Mouse (Mus musculus) forebrain, embryonic 10.5 days (tissue): ENCODE results near the gene Isy1. TPM values are rescaled to one million over a fixed set of nuclear protein-coding genes. Genes with fewer than 3 reads are reported as not detected.
"Not testable (repeated sequence)": the region's sequence is repeated elsewhere in the genome, so short reads cannot be mapped to it uniquely, and the experiment has no call there.

ENCODE experiments used
- DNase-seq: peaks from one replicate; pipeline ENCODE4 v3.0.0-alpha.2; 2017; ENCODE audit warnings: low spot score; ENCODE audit errors: extremely low spot score
- H3K27ac ChIP-seq: fragments of 300-500 bp; sonication (generic); 2 replicates; pipeline ENCODE4 v1.5.1; 2016; ENCODE audit warnings: mild to moderate bottlenecking
- H3K27me3 ChIP-seq: fragments of 300-500 bp; sonication (generic); 2 replicates; pipeline ENCODE4 v1.6.1; 2016; ENCODE audit warnings: mild to moderate bottlenecking; ENCODE audit not compliant: poor library complexity, severe bottlenecking
- H3K36me3 ChIP-seq: fragments of 300-500 bp; sonication (generic); replicated peaks from 2 replicates; pipeline ENCODE4 v1.6.1; 2016; ENCODE audit warnings: mild to moderate bottlenecking, moderate library complexity
- H3K4me1 ChIP-seq: fragments of 300-500 bp; sonication (generic); 2 replicates; pipeline ENCODE4 v1.6.1; 2016
- H3K4me3 ChIP-seq: fragments of 300-500 bp; sonication (generic); 2 replicates; pipeline ENCODE4 v1.5.1; 2016; ENCODE audit warnings: mild to moderate bottlenecking, moderate library complexity
- H3K9me3 ChIP-seq: fragments of 300-500 bp; sonication (generic); 2 replicates; pipeline ENCODE4 v1.6.1; 2016; ENCODE audit warnings: mild to moderate bottlenecking, moderate library complexity
- WGBS: fragments of 180-500 bp; shearing (Covaris S2); methylation state at CpG from one replicate; pipeline ENCODE4 v1.1.7; 2016; 5-methylcytosine and 5-hydroxymethylcytosine counted together
- polyA plus RNA-seq: library from polyadenylated mRNA; unstranded; fragments of >200 nt; fragmentation: Nextera tagmentation; extraction: Ambion mirVana; gene quantifications from 2 replicates; pipeline ENCODE4 v1.2.1, GENCODE M21; 2016

Gene Isy1
- polyA plus RNA-seq, 1 experiment from 2014 or later: 78.6 TPM

- H3K4me3 ChIP-seq: no peak overlapping the region
- DNase-seq: no peak
- H3K27me3 ChIP-seq: no peaks in the 10 kb centered on the region
- H3K4me1 ChIP-seq: no peaks in the 10 kb centered on the region
- H3K27ac ChIP-seq: no peak overlapping the region
- WGBS: 85% methylated on average over 11 of the region's 11 CpGs
- H3K9me3 ChIP-seq: peaks cover 4% of the 10 kb centered on the region; the same call in 1 of the 2 replicates
- H3K36me3 ChIP-seq: no peaks in the 10 kb centered on the region
Observed at GRCm38 (mm10) chr6:87779174-87780165, 59.1 kb downstream of the Isy1 start.

GRCm38 (mm10) chr6:87778294-87779173, 60.1 kb downstream of the Isy1 start:
- no peaks in the 10 kb centered on the region for H3K27me3 ChIP-seq
- no peak for DNase-seq
- no peaks in the 10 kb centered on the region for H3K36me3 ChIP-seq
- H3K9me3 ChIP-seq: peaks cover 4% of the 10 kb centered on the region; the same call in 1 of the 2 replicates
- 86% methylated on average over 11 of the region's 11 CpGs for WGBS
- no peak overlapping the region for H3K4me3 ChIP-seq
- H3K4me1 ChIP-seq: no peaks in the 10 kb centered on the region
- H3K27ac ChIP-seq: no peak overlapping the region

GRCm38 (mm10) chr6:87777842-87778241, 60.8 kb downstream of the Isy1 start, which contains the start of gene Gp9:
Gene Gp9, plus strand, starts transcription at chr6:87778072.
- H3K27me3 ChIP-seq: no peaks in the 10 kb centered on the region
- DNase-seq: no peak

GRCm38 (mm10) chr6:87776663-87777062, 61.9 kb downstream of the Isy1 start:
- DNase-seq: no peak
- Histone ChIP-seq H3K36me3 (no peaks in the 10 kb centered on the region), H3K27me3 (no peaks in the 10 kb centered on the region), H3K4me3 (no peak overlapping the region), H3K4me1 (no peaks in the 10 kb centered on the region), H3K9me3 (peaks cover 4% of the 10 kb centered on the region; the same call in 1 of the 2 replicates), H3K27ac (peak overlapping the region; percentile 27)
- WGBS: 84% methylated on average over 1 of the region's 1 CpGs

More at GRCm38 (mm10) chr6:87777842-87778241, 60.8 kb downstream of the Isy1 start, which contains the start of gene Gp9:
- no peak within 1 kb of the TSS for H3K27ac ChIP-seq
- no peaks in the 10 kb centered on the region for H3K36me3 ChIP-seq
- H3K4me1 ChIP-seq: no peaks in the 10 kb centered on the region
- H3K4me3 ChIP-seq: no peak within 1 kb of the TSS
- peaks cover 4% of the 10 kb centered on the region; the same call in 1 of the 2 replicates for H3K9me3 ChIP-seq
- WGBS: 90% methylated on average over 2 of the region's 2 CpGs

GRCm38 (mm10) chr6:87775588-87776245, 62.9 kb downstream of the Isy1 start:
- Histone ChIP-seq H3K4me3 (no peak overlapping the region), H3K9me3 (peaks cover 4% of the 10 kb centered on the region; the same call in 1 of the 2 replicates), H3K4me1 (no peaks in the 10 kb centered on the region), H3K27ac (no peak overlapping the region), H3K27me3 (no peaks in the 10 kb centered on the region), H3K36me3 (no peaks in the 10 kb centered on the region)
- 73% methylated on average over 3 of the region's 3 CpGs for WGBS
- no peak for DNase-seq

- H3K36me3 ChIP-seq: no peaks in the 10 kb centered on the region
- DNase-seq: no peak
- no peaks in the 10 kb centered on the region for H3K4me1 ChIP-seq
- no peak overlapping the region for H3K27ac ChIP-seq
- no peaks in the 10 kb centered on the region for H3K27me3 ChIP-seq
- H3K4me3 ChIP-seq: no peak overlapping the region
- peaks cover 4% of the 10 kb centered on the region; the same call in 1 of the 2 replicates for H3K9me3 ChIP-seq
- 91% methylated on average over 9 of the region's 9 CpGs for WGBS
Observed at GRCm38 (mm10) chr6:87774909-87775308, 63.7 kb downstream of the Isy1 start.

- Histone ChIP-seq H3K27ac (no peak overlapping the region), H3K4me1 (no peaks in the 10 kb centered on the region), H3K27me3 (no peaks in the 10 kb centered on the region), H3K36me3 (no peaks in the 10 kb centered on the region), H3K4me3 (no peak overlapping the region), H3K9me3 (peaks cover 4% of the 10 kb centered on the region; the same call in 1 of the 2 replicates)
- DNase-seq: no peak
- 59% methylated on average over 1 of the region's 1 CpGs for WGBS
Observed at GRCm38 (mm10) chr6:87774466-87774865, 64.1 kb downstream of the Isy1 start.

- Histone ChIP-seq H3K36me3 (no peaks in the 10 kb centered on the region), H3K27ac (no peak overlapping the region), H3K9me3 (peaks cover 4% of the 10 kb centered on the region; the same call in 1 of the 2 replicates), H3K4me3 (no peak overlapping the region), H3K27me3 (no peaks in the 10 kb centered on the region), H3K4me1 (no peaks in the 10 kb centered on the region)
- 62% methylated on average over 8 of the region's 8 CpGs for WGBS
- DNase-seq: no peak
Observed at GRCm38 (mm10) chr6:87770626-87771025, 68.0 kb downstream of the Isy1 start.

GRCm38 (mm10) chr6:87764296-87764695, 74.3 kb downstream of the Isy1 start:
- 98% methylated on average over 2 of the region's 2 CpGs for WGBS
- not testable (repeated sequence) for H3K27ac ChIP-seq, DNase-seq, H3K9me3 ChIP-seq, H3K4me1 ChIP-seq, H3K36me3 ChIP-seq, H3K4me3 ChIP-seq, H3K27me3 ChIP-seq

Other genes starting within 250 kb of the Isy1 start
- gene Prokr1, start 248.1 kb downstream of the Isy1 start, polyA plus RNA-seq: 2.3 and 3.2 TPM in 2 replicates
- 12.9 and 13.0 TPM in 2 replicates for gene Aplf, start 166.6 kb downstream of the Isy1 start, polyA plus RNA-seq
- 0.84 TPM in 2 replicates for gene Efcc1, start 107.9 kb downstream of the Isy1 start, polyA plus RNA-seq
- 2.5 and 3.2 TPM in 2 replicates for gene Gp9, start 60.7 kb downstream of the Isy1 start, polyA plus RNA-seq
- gene Rab43, start 26.6 kb downstream of the Isy1 start, polyA plus RNA-seq: 4.6 and 6.6 TPM in 2 replicates
- gene Gm45140, start 3.0 kb downstream of the Isy1 start, polyA plus RNA-seq: 2.1 TPM in 2 replicates
- gene Cnbp, start 12.3 kb upstream of the Isy1 start, polyA plus RNA-seq: 1,473 and 1,500 TPM in 2 replicates
- gene Copg1, start 49.0 kb upstream of the Isy1 start, polyA plus RNA-seq: 152 and 155 TPM in 2 replicates
- 61.5 and 65.3 TPM in 2 replicates for gene Hmces, start 75.1 kb upstream of the Isy1 start, polyA plus RNA-seq
- gene H1fx, start 142.8 kb upstream of the Isy1 start, polyA plus RNA-seq: 20.1 and 20.3 TPM in 2 replicates
- 202 and 205 TPM in 2 replicates for gene Rab7, start 206.5 kb upstream of the Isy1 start, polyA plus RNA-seq
- 301 and 303 TPM in 2 replicates for gene Rpn1, start 245.7 kb upstream of the Isy1 start, polyA plus RNA-seq